Mouse (Mus musculus) splenic B cell, adult 2 months (primary cell): ENCODE data around the gene Chd1.

Experiments
- DNase-seq: peaks from one replicate; pipeline ENCODE4 v3.0.0-alpha.2; 2011; ENCODE audit warnings: low read depth, low spot score
- H3K27me3 ChIP-seq: 2 replicates; pipeline ENCODE4 v1.6.1; 2012; ENCODE audit warnings: mild to moderate bottlenecking, low read length, moderate library complexity, mixed read lengths; ENCODE audit not compliant: control insufficient read depth, poor library complexity, insufficient read depth, severe bottlenecking
- H3K36me3 ChIP-seq: 2 replicates; pipeline ENCODE4 v1.6.1; 2012; ENCODE audit warnings: mild to moderate bottlenecking, low read length, moderate library complexity, mixed read lengths; ENCODE audit not compliant: control insufficient read depth, poor library complexity, insufficient read depth, severe bottlenecking

The Chd1 gene

DNA sequence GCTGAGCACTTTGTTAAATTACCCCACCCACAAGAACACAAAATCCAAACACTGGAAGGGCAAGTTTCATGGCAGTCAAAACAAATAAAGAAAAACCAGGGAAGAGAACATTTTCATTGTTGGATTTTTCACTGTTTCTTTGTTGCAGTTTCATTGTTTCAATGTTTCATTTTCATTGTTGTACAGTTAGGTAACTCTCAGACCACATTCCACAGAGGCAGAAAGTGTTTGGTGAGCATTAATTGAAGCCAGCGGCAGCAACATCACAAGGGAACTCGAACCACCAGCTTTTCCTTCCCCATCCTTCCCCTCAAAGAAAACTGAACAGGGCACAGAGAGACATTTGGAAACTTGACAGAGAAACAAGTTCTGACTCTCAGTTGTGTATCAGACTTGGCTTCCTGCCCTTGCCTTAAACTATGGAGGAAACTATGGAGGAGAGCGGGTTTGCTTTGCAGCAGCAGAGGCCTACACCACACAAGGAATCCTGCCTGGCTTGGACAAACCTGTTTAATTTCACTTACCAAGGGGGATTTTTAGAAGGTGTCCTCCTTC is 109.0 kb downstream of the Chd1 start:
- H3K36me3 ChIP-seq: no peaks in the 10 kb centered on the region

DNA sequence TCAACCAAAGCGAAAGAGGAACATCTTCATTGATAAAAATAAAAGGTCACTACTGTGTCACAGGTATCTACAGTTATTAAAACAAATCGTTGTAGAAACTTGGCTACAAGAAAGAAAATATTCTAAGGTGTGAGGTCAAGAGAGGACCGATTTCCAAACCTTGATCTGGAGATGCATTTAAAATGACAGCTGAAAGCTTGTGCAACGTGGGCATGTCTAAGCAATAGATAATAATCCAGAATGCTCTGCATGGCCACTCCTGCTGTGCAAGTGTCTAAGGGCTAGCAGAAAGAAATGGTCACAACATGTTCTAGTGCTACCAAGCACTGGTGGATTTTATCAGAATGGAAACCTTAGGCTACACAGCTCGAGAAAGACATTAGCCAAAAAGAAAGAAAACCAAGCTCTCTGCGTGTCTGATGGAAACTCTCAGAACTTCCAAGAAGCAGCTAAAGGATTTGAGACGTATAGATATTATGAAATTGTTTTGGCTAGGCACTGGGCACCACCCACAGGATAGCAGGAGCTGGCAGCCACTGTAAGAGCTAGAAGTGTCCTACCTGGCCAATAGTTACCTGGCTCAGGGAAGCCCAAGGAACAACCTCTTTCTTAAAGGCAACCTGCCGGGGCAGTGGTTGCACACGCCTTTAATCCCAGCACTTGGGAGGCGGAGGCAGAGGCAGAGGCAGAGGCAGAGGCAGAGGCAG is 110.7 kb downstream of the Chd1 start:
- DNase-seq: no peak

More for the DNA sequence above, 109.0 kb downstream of the Chd1 start:
- H3K27me3 ChIP-seq: no peaks in the 10 kb centered on the region; the same call in 1 of the 2 replicates
- no peak for DNase-seq

DNA sequence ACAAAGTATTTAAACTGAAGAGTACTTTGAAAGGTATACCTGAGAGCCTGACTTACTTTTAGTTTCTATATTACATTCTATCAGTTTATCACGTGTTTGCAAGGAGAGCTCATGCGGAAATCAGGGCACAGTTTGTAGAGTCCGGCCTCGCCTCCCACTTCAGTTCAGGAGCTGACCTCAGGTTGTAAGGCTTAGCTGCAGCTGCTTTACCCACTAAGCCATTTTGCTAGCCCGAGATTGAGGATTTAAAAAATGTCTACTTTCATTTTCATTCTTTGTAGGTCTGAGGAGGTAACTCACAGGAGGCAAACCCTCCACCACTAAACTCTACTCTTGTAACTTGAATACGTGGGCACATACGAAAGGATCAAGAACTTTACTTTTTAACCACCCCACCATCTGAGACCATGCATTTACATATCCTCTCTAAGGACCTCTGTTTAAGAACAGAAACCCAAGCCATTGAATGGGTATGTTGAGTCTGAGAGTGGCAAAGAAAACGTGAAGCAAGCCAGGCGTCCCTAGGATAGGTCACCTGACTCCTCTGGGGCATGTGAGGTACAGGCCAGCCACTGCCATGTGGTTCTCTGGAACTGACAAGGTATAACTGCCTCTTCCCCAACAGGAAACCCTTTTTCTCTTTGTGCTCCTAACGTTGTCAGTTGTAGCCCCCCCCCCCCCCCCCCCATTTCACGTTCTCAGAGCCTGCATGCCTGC is 111.8 kb downstream of the Chd1 start:
- Histone ChIP-seq H3K36me3 (no peaks in the 10 kb centered on the region), H3K27me3 (no peaks in the 10 kb centered on the region)
- no peak for DNase-seq

More for the DNA sequence above, 110.7 kb downstream of the Chd1 start:
- H3K27me3 ChIP-seq: no peaks in the 10 kb centered on the region
- H3K36me3 ChIP-seq: no peaks in the 10 kb centered on the region

DNA sequence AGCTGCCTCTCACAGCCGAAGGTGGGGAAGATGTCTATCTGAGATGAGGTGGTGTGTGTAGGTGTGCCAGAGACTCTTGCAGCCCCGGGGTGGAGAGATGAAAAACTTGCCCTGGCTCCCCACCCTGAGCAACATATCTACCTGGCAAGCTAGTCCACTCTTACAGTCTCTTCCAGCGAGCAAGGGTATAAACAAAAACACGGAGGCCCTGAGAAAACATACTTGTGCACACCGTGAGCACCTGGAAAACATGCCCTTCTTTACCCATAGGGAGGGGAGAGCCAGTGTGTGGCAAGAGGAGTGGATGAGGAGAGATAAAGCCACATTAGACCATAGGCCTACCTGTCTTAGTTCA is 112.3 kb downstream of the Chd1 start:
- Histone ChIP-seq H3K36me3 (no peaks in the 10 kb centered on the region), H3K27me3 (no peaks in the 10 kb centered on the region)
- no peak for DNase-seq

DNA sequence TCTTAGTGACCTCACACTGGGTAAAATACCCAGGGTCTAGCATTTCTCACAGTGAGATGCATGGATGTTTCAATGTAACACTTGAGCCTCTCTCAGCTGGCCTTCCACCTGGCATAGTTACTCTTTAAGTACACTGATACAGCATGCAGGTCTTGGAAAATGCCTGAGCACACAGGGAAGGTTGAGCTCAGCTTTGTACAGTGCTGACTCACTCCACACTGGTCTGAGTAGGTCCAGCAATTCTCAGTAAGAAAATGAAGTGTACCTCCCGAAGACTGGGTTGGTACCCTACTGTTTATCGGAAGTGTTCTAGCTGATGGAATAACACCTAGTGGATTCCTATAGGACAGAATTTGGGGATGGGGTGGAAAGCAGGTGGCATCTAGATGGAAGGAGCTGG is 112.9 kb downstream of the Chd1 start:
- H3K36me3 ChIP-seq: no peaks in the 10 kb centered on the region
- H3K27me3 ChIP-seq: no peaks in the 10 kb centered on the region
- DNase-seq: no peak

DNA sequence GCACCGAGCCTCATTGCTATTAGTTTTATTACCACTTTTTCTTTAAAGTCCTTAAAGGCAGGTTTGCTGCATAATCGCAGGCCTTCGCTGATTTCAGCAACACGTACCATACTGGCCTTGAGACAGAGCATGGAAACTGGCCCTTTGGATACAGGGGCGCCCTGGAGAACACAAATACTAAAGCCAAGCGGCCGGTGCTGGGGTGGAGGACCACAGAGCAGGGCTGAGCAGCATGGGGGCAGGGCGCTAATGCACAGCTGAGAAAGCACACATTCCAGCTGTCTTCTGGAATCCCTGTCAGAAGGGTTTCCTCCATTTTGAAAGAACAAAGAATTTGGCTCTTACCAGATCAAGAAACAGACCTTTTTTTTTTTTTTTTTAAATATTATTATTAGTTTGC is 113.6 kb downstream of the Chd1 start:
- Histone ChIP-seq H3K27me3 (no peaks in the 10 kb centered on the region), H3K36me3 (no peaks in the 10 kb centered on the region)
- DNase-seq: no peak

DNA sequence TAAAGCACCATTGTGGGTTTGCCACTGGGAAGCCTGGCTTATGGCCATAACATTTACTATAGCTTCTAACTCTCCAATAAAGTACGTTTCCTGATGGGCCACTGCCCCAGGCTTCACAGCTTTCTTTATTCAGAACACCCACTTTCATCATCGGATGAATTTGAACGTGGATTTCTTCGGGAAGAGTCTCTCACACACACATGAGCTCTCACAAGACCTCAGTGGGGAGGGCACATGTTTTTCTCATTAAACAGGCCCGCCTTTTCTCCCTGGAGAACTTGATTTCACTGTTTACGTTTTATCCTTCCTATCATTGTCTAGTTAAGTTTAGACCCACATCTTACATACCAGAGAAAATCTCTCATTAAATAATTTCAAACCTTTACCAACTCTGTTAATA is 115.4 kb downstream of the Chd1 start:
- Histone ChIP-seq H3K36me3 (no peaks in the 10 kb centered on the region), H3K27me3 (0 out of 2 replicates have a peak, but pooled peaks cover 1% of the 10 kb centered on the region)
- DNase-seq: no peak

DNA sequence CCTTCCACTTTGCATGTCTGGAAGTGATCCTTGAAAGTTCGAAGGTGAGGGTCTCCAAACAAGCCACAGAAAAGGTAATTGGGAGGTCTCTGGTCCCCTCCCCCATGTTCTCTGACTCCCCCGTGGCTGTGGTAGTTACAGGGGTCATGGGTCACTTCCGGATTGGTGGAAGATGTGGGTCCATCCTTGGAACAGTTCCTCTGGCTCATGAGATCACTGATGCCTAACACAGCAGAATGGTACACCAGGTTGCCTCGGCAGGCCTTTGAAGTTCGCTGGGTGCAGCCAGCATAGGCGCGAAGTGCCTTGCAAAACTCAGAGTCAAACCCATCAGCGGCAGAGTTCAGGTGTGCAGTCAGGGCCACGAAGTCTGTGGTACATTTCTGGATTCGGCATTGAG is 116.0 kb downstream of the Chd1 start:
- Histone ChIP-seq H3K36me3 (no peaks in the 10 kb centered on the region), H3K27me3 (0 out of 2 replicates have a peak, but pooled peaks cover 1% of the 10 kb centered on the region)
- no peak for DNase-seq

DNA sequence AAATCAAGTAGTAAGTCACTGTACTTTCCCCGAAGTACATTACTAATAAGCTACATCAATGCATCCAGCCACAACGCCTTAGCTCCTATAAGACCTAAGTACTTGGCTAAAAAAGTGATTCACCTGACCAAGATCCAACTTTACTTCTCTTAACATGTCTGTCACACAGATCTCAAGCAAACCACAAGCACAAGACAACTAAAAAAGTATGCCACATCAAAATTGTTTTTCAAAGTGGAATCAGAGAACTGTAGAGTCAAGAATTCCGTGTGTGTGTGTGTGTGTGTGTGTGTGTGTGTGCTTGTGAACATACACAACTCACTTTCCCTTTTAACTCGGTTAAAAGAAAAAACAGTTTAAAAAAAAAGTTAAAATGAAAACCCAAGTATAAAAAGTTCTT is 116.9 kb downstream of the Chd1 start:
- 0 out of 2 replicates have a peak, but pooled peaks cover 1% of the 10 kb centered on the region for H3K27me3 ChIP-seq
- no peak for DNase-seq
- no peaks in the 10 kb centered on the region for H3K36me3 ChIP-seq
